Mouse (Mus musculus) adrenal gland, adult (tissue): ENCODE results near the gene Ier5.

Source experiments
- DNase-seq, 2 experiments: peaks; one replicate each; pipeline ENCODE4 v3.0.0; 2022 to 2023; ENCODE audit warnings: low spot score in 1 of 2; ENCODE audit not compliant: inconsistent age in 2 of 2

The Ier5 gene

DNA sequence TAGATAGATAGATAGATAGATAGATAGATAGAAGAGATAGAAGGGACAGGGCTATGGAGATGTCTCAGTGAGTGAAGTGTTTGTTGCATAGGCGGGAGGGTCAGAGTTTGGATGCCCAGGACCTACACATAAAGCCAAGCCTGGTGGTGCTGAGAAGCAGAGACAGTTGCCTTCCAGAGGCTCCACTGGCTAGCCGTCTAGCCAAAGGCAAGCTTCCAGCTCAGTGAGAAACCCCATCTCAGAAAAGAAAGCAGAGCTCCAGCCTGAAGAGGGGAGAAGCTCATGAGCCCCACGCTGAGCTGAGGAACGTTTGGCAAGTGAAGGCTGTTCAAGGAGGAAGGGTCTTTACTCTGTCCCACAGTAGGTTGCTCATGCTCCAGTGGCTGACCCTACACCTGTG is 3.2 kb upstream of the Ier5 start:
- no peak for DNase-seq

- peak; percentile 72 to 92 for DNase-seq
Observed at GRCm38 (mm10) chr1:155098486-155099279, 753 bp downstream of the Ier5 start.

- peak; percentile 57 to 87 for DNase-seq
Observed at GRCm38 (mm10) chr1:155097931-155098485, 1.4 kb downstream of the Ier5 start.

DNA sequence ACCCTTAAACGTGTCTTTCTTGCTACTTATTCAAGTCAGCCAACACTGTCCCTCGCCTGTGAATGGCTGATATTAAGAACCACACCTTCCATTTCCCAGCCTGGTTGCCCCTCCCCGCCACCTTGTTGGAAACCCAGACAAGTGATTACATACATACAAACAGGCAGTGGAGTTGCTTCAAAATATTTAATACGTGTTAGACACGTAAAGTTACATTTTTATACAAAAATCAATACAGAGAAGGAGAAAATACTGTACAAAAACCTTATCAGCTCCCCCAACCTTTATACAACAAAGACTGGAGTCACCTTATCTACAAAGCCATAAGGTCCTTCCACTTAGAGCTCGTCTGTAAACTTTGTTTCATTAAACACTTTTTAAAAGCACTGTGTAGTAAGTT is 2.1 kb downstream of the Ier5 start:
- no peak for DNase-seq

DNA sequence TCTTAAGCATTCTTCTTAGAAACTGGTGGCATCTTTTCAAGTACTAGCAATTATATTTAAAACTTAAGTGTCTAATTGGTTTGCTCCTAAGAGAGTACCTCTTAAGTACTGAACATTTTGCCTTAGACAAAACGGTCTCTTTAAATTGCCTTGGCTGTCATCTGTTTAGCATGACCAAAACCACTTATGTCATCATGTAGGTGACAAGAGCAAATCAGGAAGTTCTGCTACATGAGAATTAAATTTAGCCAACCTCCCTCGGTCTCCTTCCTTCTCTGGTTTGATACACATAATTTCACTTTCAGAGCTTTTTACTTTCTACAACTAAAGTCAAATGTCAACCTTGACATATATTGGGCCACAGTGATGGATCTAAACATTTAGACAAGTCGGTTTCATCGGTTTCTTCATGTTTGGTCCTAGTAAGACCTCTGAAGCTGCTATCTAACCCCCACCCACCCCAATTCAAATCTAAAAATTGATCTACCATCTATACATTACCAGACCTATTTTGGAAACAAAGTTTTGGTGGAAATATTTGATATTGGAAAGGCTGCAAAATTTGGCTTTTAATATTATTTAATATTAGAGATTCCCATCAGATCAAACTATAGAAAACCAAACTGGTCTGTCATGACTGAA is 2.7 kb downstream of the Ier5 start:
- no peak for DNase-seq

- no peak for DNase-seq
Observed at GRCm38 (mm10) chr1:155093971-155094707, 5.3 kb downstream of the Ier5 start.

- peak in 1 of 2 experiments; percentile 58 for DNase-seq
Observed at GRCm38 (mm10) chr1:155093145-155093791, 6.2 kb downstream of the Ier5 start.

DNA sequence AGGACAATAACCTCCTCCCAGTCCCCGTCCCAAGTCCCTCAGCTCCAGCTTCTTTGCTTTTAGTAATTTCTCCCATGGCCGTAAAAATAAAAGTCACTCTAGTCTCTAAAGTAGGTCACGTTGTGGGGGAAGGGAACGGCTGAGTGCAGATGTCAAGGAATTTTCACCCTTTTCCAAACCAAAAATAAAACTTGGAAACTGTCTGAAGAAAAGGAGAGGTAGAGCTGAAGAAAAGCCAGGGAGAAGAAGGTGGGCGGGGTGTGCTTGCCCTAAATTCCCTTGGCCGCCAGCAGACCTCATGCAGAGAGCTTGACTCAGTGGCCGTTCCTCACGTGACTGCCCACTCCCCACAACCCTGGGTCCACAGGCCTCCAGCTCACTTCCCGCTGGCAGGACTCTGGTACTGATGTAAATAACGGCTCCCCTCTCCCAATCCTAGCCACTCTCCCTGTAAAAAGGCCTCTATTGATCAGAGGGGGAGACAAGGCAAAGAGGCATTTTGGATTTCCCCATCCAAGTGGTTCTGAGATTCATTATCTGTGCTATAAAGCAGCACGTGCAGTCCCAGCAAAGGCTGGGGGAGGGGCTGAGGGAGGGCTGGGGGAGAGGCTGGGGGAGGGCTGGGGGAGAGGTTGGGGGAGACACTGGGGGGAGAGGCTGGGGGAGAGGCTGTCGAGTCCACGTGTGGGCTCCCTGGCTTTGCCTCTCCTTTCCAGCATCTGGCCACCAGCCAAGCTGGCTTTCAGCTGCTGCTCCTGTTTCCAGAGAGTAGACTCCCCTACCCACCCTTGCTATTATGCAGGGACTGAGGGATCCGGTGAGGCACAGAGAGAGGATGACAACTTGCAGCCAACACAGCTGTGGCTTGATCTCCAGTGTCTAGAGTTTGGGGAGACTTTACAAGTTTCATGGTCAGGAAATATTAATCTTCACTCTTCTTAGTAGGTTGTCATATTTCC is 7.3 kb downstream of the Ier5 start:
- peak; percentile 47 to 67 for DNase-seq

DNA sequence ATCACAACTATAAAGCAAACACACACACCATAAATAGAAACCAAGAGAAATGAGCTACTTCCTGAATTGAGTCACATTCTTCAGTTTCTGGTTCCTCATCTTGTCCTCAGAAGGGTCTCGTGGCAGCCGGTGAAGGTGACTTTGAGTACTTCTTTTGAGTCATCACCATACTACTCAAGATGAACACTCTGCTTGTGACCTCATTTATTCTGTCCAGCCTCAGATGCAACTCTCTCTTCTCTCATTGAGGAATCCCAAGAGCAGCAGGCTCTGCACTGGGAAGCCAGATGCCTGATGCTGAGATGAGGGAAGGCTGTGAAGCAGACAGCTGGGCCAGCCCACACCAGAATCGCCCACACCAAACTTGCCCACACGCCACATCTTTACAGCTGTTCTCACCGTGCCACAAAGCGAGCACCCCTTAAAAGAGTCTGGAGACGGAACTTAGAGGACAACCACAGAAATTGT is 8.0 kb downstream of the Ier5 start:
- peak in 1 of 2 experiments; percentile 78 for DNase-seq

DNA sequence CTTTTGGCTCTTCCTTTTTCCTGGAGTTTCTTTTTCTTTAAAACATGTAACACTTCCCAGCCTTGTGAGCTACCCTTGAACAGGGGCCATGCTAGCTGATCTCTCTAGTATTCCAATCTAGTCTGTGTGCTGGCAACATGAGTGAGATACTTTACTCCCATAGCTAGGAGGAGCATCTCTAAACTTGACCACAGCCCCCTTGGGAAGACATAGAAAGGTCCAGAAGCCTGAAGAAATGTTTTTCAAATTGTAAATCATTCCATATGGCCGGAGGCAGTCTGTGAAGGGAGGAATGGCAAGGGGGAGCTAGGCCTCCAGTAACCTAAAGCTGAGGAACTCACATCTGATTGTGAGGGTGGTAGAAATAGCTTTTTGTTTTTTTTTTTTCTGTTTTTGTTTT is 8.7 kb downstream of the Ier5 start:
- DNase-seq, result no peak

- no peak for DNase-seq
Observed at GRCm38 (mm10) chr1:155090327-155090726, 9.1 kb downstream of the Ier5 start.

- DNase-seq, result no peak
Observed at GRCm38 (mm10) chr1:155088847-155089603, 10.4 kb downstream of the Ier5 start.

DNA sequence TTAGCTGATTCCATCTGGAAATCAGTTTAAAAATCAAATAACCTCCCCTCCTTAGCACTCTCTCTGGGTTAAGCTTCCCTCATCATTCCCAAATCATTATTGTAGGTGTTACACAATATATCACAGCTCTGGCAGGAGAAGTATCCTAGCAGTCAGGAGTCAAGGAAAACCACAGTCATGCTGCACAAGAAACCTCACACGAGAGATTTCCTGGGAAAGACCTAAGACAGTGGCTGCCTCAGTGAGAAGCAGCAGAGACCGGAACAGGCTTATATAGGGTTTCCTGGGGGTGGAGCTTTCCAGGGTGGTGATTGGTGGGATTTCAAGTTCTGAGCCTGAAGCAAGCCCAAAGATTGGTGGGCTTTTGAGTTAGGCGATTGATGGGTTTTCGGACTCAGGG is 11.4 kb downstream of the Ier5 start:
- peak in 1 of 2 experiments; percentile 30 for DNase-seq

GRCm38 (mm10) chr1:155086893-155087292 is 12.5 kb downstream of the Ier5 start:
- peak in 1 of 2 experiments; percentile 72 for DNase-seq

- DNase-seq, result peak in 1 of 2 experiments; percentile 43
Observed at GRCm38 (mm10) chr1:155086416-155086815, 13.0 kb downstream of the Ier5 start.

GRCm38 (mm10) chr1:155084839-155085238 is 14.6 kb downstream of the Ier5 start:
- peak; percentile 44 to 71 for DNase-seq

- peak; percentile 95 to 97 for DNase-seq
Observed at GRCm38 (mm10) chr1:155083271-155084265, 15.9 kb downstream of the Ier5 start.

DNA sequence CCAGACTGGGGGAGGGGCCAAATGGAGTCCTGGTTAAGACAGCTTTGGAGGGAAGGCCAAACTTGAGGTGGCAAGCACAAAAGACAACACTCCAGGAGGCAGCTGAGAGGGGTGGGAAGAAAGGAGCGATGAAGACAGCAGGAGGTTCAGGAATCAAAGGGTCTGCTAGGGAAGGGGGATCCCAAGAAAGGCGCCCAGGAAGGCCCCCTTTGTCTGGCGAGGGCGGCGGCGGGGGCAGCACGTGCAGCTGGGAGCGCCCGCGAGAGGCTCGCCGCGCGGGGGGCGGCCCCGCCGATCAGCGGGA is 16.5 kb downstream of the Ier5 start:
- DNase-seq, result no peak
